Mouse (Mus musculus): ENCODE results near the gene Fos.

The Fos gene

GRCm38 (mm10) chr12:85473481-85474297, at the start of gene Fos:
TSS of gene Fos (plus strand) at chr12:85473890.
- in situ Hi-C loops (cut with MboI, MseI), result loop anchor here (25.0 kb wide), 1 partner anchor 1286 kb away; no protein-coding TSS in a partner anchor

- in situ Hi-C loops (cut with MboI, MseI), result no loop called here
Measured at GRCm38 (mm10) chr12:85425721-85426120, 48.0 kb upstream of the Fos start.

- in situ Hi-C loops (cut with MboI, MseI), result no loop called here
Measured at GRCm38 (mm10) chr12:85426126-85426525, 47.6 kb upstream of the Fos start.

- in situ Hi-C loops (cut with MboI, MseI), result no loop called here
Measured at GRCm38 (mm10) chr12:85427802-85428201, 45.9 kb upstream of the Fos start.

GRCm38 (mm10) chr12:85429999-85430398, 43.7 kb upstream of the Fos start:
- in situ Hi-C loops (cut with MboI, MseI), result loop anchor here (5.0 kb wide), 1 partner anchor 43 kb away; no protein-coding TSS in a partner anchor

GRCm38 (mm10) chr12:85430434-85430833, 43.3 kb upstream of the Fos start:
- in situ Hi-C loops (cut with MboI, MseI), result loop anchor here (5.0 kb wide), 1 partner anchor 43 kb away; no protein-coding TSS in a partner anchor

- in situ Hi-C loops (cut with MboI, MseI), result loop anchor here (5.0 kb wide), 1 partner anchor 47 kb away; no protein-coding TSS in a partner anchor
Measured at GRCm38 (mm10) chr12:85433850-85434249, 39.8 kb upstream of the Fos start.

- in situ Hi-C loops (cut with MboI, MseI), result loop anchor here (5.0 kb wide), 1 partner anchor 47 kb away; no protein-coding TSS in a partner anchor
Measured at GRCm38 (mm10) chr12:85434526-85434925, 39.2 kb upstream of the Fos start.

GRCm38 (mm10) chr12:85436021-85436621, 37.6 kb upstream of the Fos start:
- in situ Hi-C loops (cut with MboI, MseI), result no loop called here

GRCm38 (mm10) chr12:85437172-85437876, 36.4 kb upstream of the Fos start:
- in situ Hi-C loops (cut with MboI, MseI), result no loop called here

- in situ Hi-C loops (cut with MboI, MseI), result no loop called here
Measured at GRCm38 (mm10) chr12:85443456-85443855, 30.2 kb upstream of the Fos start.

- in situ Hi-C loops (cut with MboI, MseI), result loop anchor here (5.0 kb wide), 1 partner anchor 38 kb away; no protein-coding TSS in a partner anchor
Measured at GRCm38 (mm10) chr12:85444646-85445045, 29.0 kb upstream of the Fos start.

- in situ Hi-C loops (cut with MboI, MseI), result loop anchor here (5.0 kb wide), 1 partner anchor 35 kb away; no protein-coding TSS in a partner anchor
Measured at GRCm38 (mm10) chr12:85447009-85447408, 26.7 kb upstream of the Fos start.

- in situ Hi-C loops (cut with MboI, MseI), result loop anchor here (5.0 kb wide), 1 partner anchor 35 kb away; no protein-coding TSS in a partner anchor
Measured at GRCm38 (mm10) chr12:85447490-85447889, 26.2 kb upstream of the Fos start.

GRCm38 (mm10) chr12:85449478-85449877, 24.2 kb upstream of the Fos start:
- in situ Hi-C loops (cut with MboI, MseI), result loop anchor here (5.0 kb wide), 1 partner anchor 33 kb away; no protein-coding TSS in a partner anchor

GRCm38 (mm10) chr12:85451693-85452491, 21.8 kb upstream of the Fos start:
- in situ Hi-C loops (cut with MboI, MseI), result loop anchor here (25.0 kb wide), 1 partner anchor 1265 kb away; no protein-coding TSS in a partner anchor

GRCm38 (mm10) chr12:85455065-85456058, 18.3 kb upstream of the Fos start:
- in situ Hi-C loops (cut with MboI, MseI), result loop anchor here (25.0 kb wide), 1 partner anchor 1268 kb away; no protein-coding TSS in a partner anchor

GRCm38 (mm10) chr12:85456276-85456675, 17.4 kb upstream of the Fos start:
- in situ Hi-C loops (cut with MboI, MseI), result loop anchor here (25.0 kb wide), 1 partner anchor 1269 kb away; no protein-coding TSS in a partner anchor

GRCm38 (mm10) chr12:85456966-85457505, 16.7 kb upstream of the Fos start:
- in situ Hi-C loops (cut with MboI, MseI), result loop anchor here (25.0 kb wide), 1 partner anchor 1270 kb away; no protein-coding TSS in a partner anchor

All from T-helper 2 cell (primary cell).